Comparison of ENCODE assay signal across 19 mouse cellular contexts in the genomic region with DNA sequence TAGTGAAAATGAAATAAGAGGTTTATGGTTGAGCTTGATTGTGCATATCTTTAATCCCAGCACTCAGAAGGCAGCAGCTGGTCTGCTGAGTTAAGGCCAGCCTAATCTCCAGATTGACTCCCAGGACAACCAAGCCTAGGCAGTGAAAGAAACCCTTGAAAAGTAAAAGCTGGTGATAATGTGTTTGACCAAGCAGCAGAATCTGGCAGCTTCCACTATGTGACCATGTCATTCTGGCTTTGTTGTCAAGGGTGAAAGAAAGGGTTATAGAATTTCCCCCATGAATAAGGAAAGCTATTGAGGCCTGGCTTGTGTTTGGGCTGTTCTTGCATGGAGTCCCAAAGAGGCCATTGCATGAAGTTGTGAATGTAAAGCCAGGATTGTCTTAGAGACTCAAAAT.
A peak's percentile ranks its signal among the peaks of the same experiment; 100 is the strongest.
DNase-seq lines count a peak whose midpoint lies in the region; ATAC-seq lines count a peak whose summit lies in the region.
"Had no signal": no experiment of that assay in that cellular context is flagged by ENCODE, and none has a peak within 500 bp of the region (broad histone marks: within the 10 kb centered on the region; RNA-seq: fewer than 3 reads in every experiment).

No protein-coding gene starts in this region.

- no peaks in the 10 kb centered on the region for H3K27me3 ChIP-seq in midbrain, embryonic 13.5 days
- H3K27me3 ChIP-seq in intestine, embryonic 16.5 days (replicated peaks; ENCODE audit: control insufficient read depth, insufficient read depth, low read length) = no peaks in the 10 kb centered on the region
- H3K27me3 ChIP-seq: kidney, embryonic 15.5 days; neural tube, embryonic 12.5 days had no signal

- no peaks in the 10 kb centered on the region for H3K9me3 ChIP-seq in midbrain, embryonic 13.5 days
- no peaks in the 10 kb centered on the region for H3K9me3 ChIP-seq in intestine, embryonic 16.5 days (ENCODE audit: control insufficient read depth, low read length)
- H3K9me3 ChIP-seq: G1E; heart, embryonic 10.5 days; kidney, embryonic 15.5 days; neural tube, embryonic 12.5 days had no signal

- no peak overlapping the region; the same call in 1 of the 2 replicates for H3K27ac ChIP-seq in midbrain, embryonic 13.5 days
- no peak overlapping the region for H3K27ac ChIP-seq in intestine, embryonic 16.5 days (ENCODE audit: low read length)
- H3K27ac ChIP-seq: heart, embryonic 10.5 days; kidney, embryonic 15.5 days; neural tube, embryonic 12.5 days; stomach, postnatal 0 days had no signal

- no peak overlapping the region for H3K4me2 ChIP-seq in midbrain, embryonic 13.5 days (replicated peaks)
- H3K4me2 ChIP-seq in intestine, embryonic 16.5 days (ENCODE audit: low read depth, low read length) = no peak overlapping the region
- H3K4me2 ChIP-seq: kidney, embryonic 15.5 days; neural tube, embryonic 12.5 days had no signal

- H3K4me3 ChIP-seq in midbrain, embryonic 13.5 days (replicated peaks) = no peak overlapping the region
- H3K4me3 ChIP-seq in intestine, embryonic 16.5 days (ENCODE audit: low read length) = no peak overlapping the region
- H3K4me3 ChIP-seq: heart, embryonic 10.5 days; kidney, embryonic 15.5 days; neural tube, embryonic 12.5 days had no signal

- no peaks in the 10 kb centered on the region for H3K4me1 ChIP-seq in midbrain, embryonic 13.5 days (replicated peaks)
- no peaks in the 10 kb centered on the region for H3K4me1 ChIP-seq in intestine, embryonic 16.5 days (ENCODE audit: control insufficient read depth, insufficient read depth, low read length)
- H3K4me1 ChIP-seq: heart, embryonic 10.5 days; kidney, embryonic 15.5 days; neural tube, embryonic 12.5 days had no signal

- peak; percentile 6 to 14 for DNase-seq in cerebellum, postnatal 10 days
- peak; percentile 10 for DNase-seq in left cerebral cortex, postnatal 4 days
- DNase-seq in left cerebral cortex, adult 9 months (ENCODE audit: low spot score in 2 of 2) = no peak
- no peak for DNase-seq in heart, adult 9 months (ENCODE audit: low spot score in 2 of 2)
- DNase-seq: cerebellum, adult 11 months; gastrocnemius, postnatal 36 days; heart, postnatal 14 days; lung, adult 18-20 months; lung, postnatal 36 days had no signal

- no peak overlapping the region for H3K9ac ChIP-seq in midbrain, embryonic 13.5 days (replicated peaks)
- H3K9ac ChIP-seq in intestine, embryonic 16.5 days (ENCODE audit: low read depth, low read length) = no peak overlapping the region
- H3K9ac ChIP-seq: kidney, embryonic 15.5 days; neural tube, embryonic 12.5 days had no signal

- intact Hi-C loops in left cerebral cortex, postnatal 4 days (cut with DNase I) = no loop called here

- no peak for ATAC-seq in cerebellum, adult (ENCODE audit: insufficient number of reproducible peaks, low FRiP score, low TSS enrichment)
- ATAC-seq in midbrain, embryonic 13.5 days = peak; percentile 69; the same call in 1 of the 2 replicates
- no peak for ATAC-seq in intestine, embryonic 16.5 days
- ATAC-seq in frontal cortex, adult (ENCODE audit: low TSS enrichment) = no peak
- ATAC-seq: CD4-positive, CD25-positive, alpha-beta regulatory T cell, adult 4 months had no signal

- no peaks in the 10 kb centered on the region for H3K36me3 ChIP-seq in midbrain, embryonic 13.5 days
- H3K36me3 ChIP-seq in intestine, embryonic 16.5 days (ENCODE audit: control insufficient read depth, insufficient read depth, low read length) = no peaks in the 10 kb centered on the region
- H3K36me3 ChIP-seq: G1E; heart, embryonic 10.5 days; kidney, embryonic 15.5 days; neural tube, embryonic 12.5 days had no signal

Comparison
In these comparisons a context has a peak if more than half of its experiments do, and no peak if none do; other contexts are left out.
1. DNase-seq: peak in cerebellum, postnatal 10 days (2 of 2) and left cerebral cortex, postnatal 4 days (single experiment); none in left cerebral cortex, adult 9 months (0 of 2) and heart, adult 9 months (0 of 2).